Mouse (Mus musculus) liver, embryonic 15.5 days (tissue): ENCODE results near the gene Gpc3. TPM values are rescaled to one million over a fixed set of nuclear protein-coding genes. Genes with fewer than 3 reads are reported as not detected.
A peak's percentile ranks its signal among the peaks of the same experiment; 100 is the strongest.

Experiments used
- ATAC-seq: fragments of 200-750 bp; cut with Nextera tagmentation; 2 replicates; pipeline ENCODE4 v1.8.0; 2017; ENCODE audit warnings: moderate number of reproducible peaks, mild to moderate bottlenecking, moderate library complexity; ENCODE audit not compliant: insufficient read depth
- H3K27ac ChIP-seq: fragments of 300-500 bp; sonication (generic); replicated peaks from 2 replicates; pipeline ENCODE4 v1.5.1; 2015; ENCODE audit warnings: mild to moderate bottlenecking, inconsistent platforms
- H3K27me3 ChIP-seq: fragments of 300-500 bp; sonication (generic); 2 replicates; pipeline ENCODE4 v1.6.1; 2015; ENCODE audit warnings: mild to moderate bottlenecking, inconsistent platforms
- H3K36me3 ChIP-seq: fragments of 300-500 bp; sonication (generic); replicated peaks from 2 replicates; pipeline ENCODE4 v1.6.1; 2015; ENCODE audit warnings: moderate library complexity, mild to moderate bottlenecking, inconsistent platforms
- H3K4me1 ChIP-seq: fragments of 300-500 bp; sonication (generic); replicated peaks from 2 replicates; pipeline ENCODE4 v1.6.1; 2015; ENCODE audit warnings: inconsistent platforms
- H3K4me2 ChIP-seq: fragments of 300-500 bp; sonication (generic); 2 replicates; pipeline ENCODE4 v1.6.1; 2015; ENCODE audit warnings: moderate library complexity, mild to moderate bottlenecking, inconsistent platforms
- H3K4me3 ChIP-seq: fragments of 300-500 bp; sonication (generic); replicated peaks from 2 replicates; pipeline ENCODE4 v1.5.1; 2015; ENCODE audit warnings: mild to moderate bottlenecking, inconsistent platforms
- H3K9ac ChIP-seq: fragments of 300-500 bp; sonication (generic); 2 replicates; pipeline ENCODE4 v1.6.1; 2015; ENCODE audit warnings: moderate library complexity, mild to moderate bottlenecking, inconsistent platforms
- H3K9me3 ChIP-seq: fragments of 300-500 bp; sonication (generic); replicated peaks from 2 replicates; pipeline ENCODE4 v1.6.1; 2016; ENCODE audit warnings: inconsistent platforms
- WGBS: fragments of 180-500 bp; shearing (Covaris S2); methylation state at CpG from one replicate; pipeline ENCODE4 v1.1.7; 2015; ENCODE audit warnings: mixed read lengths; ENCODE audit not compliant: insufficient replicate concordance; 5-methylcytosine and 5-hydroxymethylcytosine counted together
- polyA plus RNA-seq: library from polyadenylated mRNA; unstranded; fragments of >200 nt; fragmentation: Nextera tagmentation; extraction: Ambion mirVana; gene quantifications from 2 replicates; pipeline ENCODE4 v1.2.1, GENCODE M21; 2015

Gene Gpc3
- polyA plus RNA-seq, 1 experiment from 2014 or later: 268 TPM

GRCm38 (mm10) chrX:52558526-52558925, 55.2 kb downstream of the Gpc3 start:
- WGBS: 73% methylated on average over 5 of the region's 5 CpGs
- H3K9ac ChIP-seq: no peak overlapping the region
- no peaks in the 10 kb centered on the region for H3K36me3 ChIP-seq
- no peak overlapping the region for H3K27ac ChIP-seq
- no peaks in the 10 kb centered on the region for H3K9me3 ChIP-seq
- ATAC-seq: no peak
- H3K27me3 ChIP-seq: no peaks in the 10 kb centered on the region
- no peak overlapping the region for H3K4me2 ChIP-seq
- no peak overlapping the region for H3K4me3 ChIP-seq
- no peaks in the 10 kb centered on the region for H3K4me1 ChIP-seq

GRCm38 (mm10) chrX:52557489-52557888, 56.3 kb downstream of the Gpc3 start:
- ATAC-seq: no peak
- 81% methylated on average over 6 of the region's 6 CpGs for WGBS

GRCm38 (mm10) chrX:52551296-52551695, 62.5 kb downstream of the Gpc3 start:
- ATAC-seq: no peak
- 44% methylated on average over 1 of the region's 1 CpGs for WGBS

More at GRCm38 (mm10) chrX:52557489-52557888, 56.3 kb downstream of the Gpc3 start:
- Histone ChIP-seq H3K27me3 (no peaks in the 10 kb centered on the region), H3K27ac (no peak overlapping the region), H3K9me3 (no peaks in the 10 kb centered on the region), H3K36me3 (no peaks in the 10 kb centered on the region), H3K4me1 (no peaks in the 10 kb centered on the region), H3K4me2 (no peak overlapping the region), H3K9ac (no peak overlapping the region), H3K4me3 (no peak overlapping the region)

GRCm38 (mm10) chrX:52544623-52545022, 69.1 kb downstream of the Gpc3 start:
- no peak for ATAC-seq
- H3K9me3 ChIP-seq: no peaks in the 10 kb centered on the region
- H3K4me1 ChIP-seq: no peaks in the 10 kb centered on the region
- WGBS: 45% methylated on average over 3 of the region's 3 CpGs
- H3K27ac ChIP-seq: no peak overlapping the region
- H3K4me3 ChIP-seq: no peak overlapping the region
- H3K9ac ChIP-seq: no peak overlapping the region
- H3K36me3 ChIP-seq: no peaks in the 10 kb centered on the region
- no peaks in the 10 kb centered on the region for H3K27me3 ChIP-seq
- H3K4me2 ChIP-seq: no peak overlapping the region

More at GRCm38 (mm10) chrX:52551296-52551695, 62.5 kb downstream of the Gpc3 start:
- no peak overlapping the region for H3K9ac ChIP-seq
- H3K4me3 ChIP-seq: no peak overlapping the region
- no peaks in the 10 kb centered on the region for H3K27me3 ChIP-seq
- H3K36me3 ChIP-seq: no peaks in the 10 kb centered on the region
- no peaks in the 10 kb centered on the region for H3K9me3 ChIP-seq
- H3K4me1 ChIP-seq: no peaks in the 10 kb centered on the region
- H3K4me2 ChIP-seq: no peak overlapping the region
- H3K27ac ChIP-seq: no peak overlapping the region

GRCm38 (mm10) chrX:52537282-52537681, 76.5 kb downstream of the Gpc3 start:
- H3K27me3 ChIP-seq: no peaks in the 10 kb centered on the region
- H3K4me2 ChIP-seq: no peak overlapping the region
- H3K27ac ChIP-seq: no peak overlapping the region
- H3K36me3 ChIP-seq: no peaks in the 10 kb centered on the region
- H3K4me1 ChIP-seq: no peaks in the 10 kb centered on the region
- H3K9me3 ChIP-seq: no peaks in the 10 kb centered on the region
- H3K9ac ChIP-seq: no peak overlapping the region
- 64% methylated on average over 5 of the region's 5 CpGs for WGBS
- no peak for ATAC-seq
- no peak overlapping the region for H3K4me3 ChIP-seq

- H3K9ac ChIP-seq: no peak overlapping the region
- H3K27me3 ChIP-seq: no peaks in the 10 kb centered on the region
- 63% methylated on average over 1 of the region's 1 CpGs for WGBS
- no peak overlapping the region for H3K4me3 ChIP-seq
- no peaks in the 10 kb centered on the region for H3K36me3 ChIP-seq
- ATAC-seq: no peak
- no peak overlapping the region for H3K27ac ChIP-seq
- H3K9me3 ChIP-seq: no peaks in the 10 kb centered on the region
- no peaks in the 10 kb centered on the region for H3K4me1 ChIP-seq
- no peak overlapping the region for H3K4me2 ChIP-seq
These were observed 80.0 kb downstream of the Gpc3 start for GRCm38 (mm10) chrX:52533766-52534165.

- no peak overlapping the region for H3K4me3 ChIP-seq
- H3K36me3 ChIP-seq: no peaks in the 10 kb centered on the region
- H3K9ac ChIP-seq: no peak overlapping the region
- ATAC-seq: no peak
- H3K4me1 ChIP-seq: no peaks in the 10 kb centered on the region
- H3K27ac ChIP-seq: no peak overlapping the region
- no peaks in the 10 kb centered on the region for H3K27me3 ChIP-seq
- WGBS: 67% methylated on average over 4 of the region's 4 CpGs
- H3K9me3 ChIP-seq: no peaks in the 10 kb centered on the region
- H3K4me2 ChIP-seq: no peak overlapping the region
These were observed 80.7 kb downstream of the Gpc3 start for GRCm38 (mm10) chrX:52533098-52533497.

- Histone ChIP-seq H3K36me3 (no peaks in the 10 kb centered on the region), H3K4me1 (no peaks in the 10 kb centered on the region), H3K4me3 (no peak overlapping the region), H3K9ac (no peak overlapping the region), H3K27ac (no peak overlapping the region), H3K4me2 (no peak overlapping the region), H3K27me3 (no peaks in the 10 kb centered on the region), H3K9me3 (no peaks in the 10 kb centered on the region)
- no peak for ATAC-seq
- 57% methylated on average over 2 of the region's 2 CpGs for WGBS
These were observed 81.6 kb downstream of the Gpc3 start for GRCm38 (mm10) chrX:52532124-52532523.

- H3K9me3 ChIP-seq: no peaks in the 10 kb centered on the region
- WGBS: 63% methylated on average over 5 of the region's 5 CpGs
- no peak for ATAC-seq
These were observed 87.7 kb downstream of the Gpc3 start for GRCm38 (mm10) chrX:52526086-52526485.

GRCm38 (mm10) chrX:52525132-52525531, 88.6 kb downstream of the Gpc3 start:
- H3K9ac ChIP-seq: no peak overlapping the region
- no peaks in the 10 kb centered on the region; the same call in 1 of the 2 replicates for H3K4me1 ChIP-seq
- peak; percentile 40; the same call in 1 of the 2 replicates for ATAC-seq
- 23% methylated on average over 3 of the region's 3 CpGs for WGBS
- no peak overlapping the region for H3K4me3 ChIP-seq
- H3K27me3 ChIP-seq: no peaks in the 10 kb centered on the region
- H3K4me2 ChIP-seq: no peak overlapping the region
- no peak overlapping the region for H3K27ac ChIP-seq
- H3K9me3 ChIP-seq: no peaks in the 10 kb centered on the region
- no peaks in the 10 kb centered on the region for H3K36me3 ChIP-seq

More at GRCm38 (mm10) chrX:52526086-52526485, 87.7 kb downstream of the Gpc3 start:
- Histone ChIP-seq H3K9ac (no peak overlapping the region), H3K36me3 (no peaks in the 10 kb centered on the region), H3K27ac (no peak overlapping the region), H3K4me3 (no peak overlapping the region), H3K4me2 (no peak overlapping the region), H3K4me1 (no peaks in the 10 kb centered on the region; the same call in 1 of the 2 replicates), H3K27me3 (no peaks in the 10 kb centered on the region)

GRCm38 (mm10) chrX:52514553-52514952, 99.2 kb downstream of the Gpc3 start:
- H3K4me1 ChIP-seq: no peaks in the 10 kb centered on the region
- 66% methylated on average over 3 of the region's 3 CpGs for WGBS
- no peak for ATAC-seq

GRCm38 (mm10) chrX:52511151-52511550, 102.6 kb downstream of the Gpc3 start:
- no peak for ATAC-seq
- Histone ChIP-seq H3K9ac (no peak overlapping the region), H3K4me3 (no peak overlapping the region), H3K36me3 (no peaks in the 10 kb centered on the region), H3K4me2 (no peak overlapping the region), H3K27ac (no peak overlapping the region), H3K27me3 (no peaks in the 10 kb centered on the region), H3K9me3 (no peaks in the 10 kb centered on the region), H3K4me1 (no peaks in the 10 kb centered on the region)
- 62% methylated on average over 4 of the region's 4 CpGs for WGBS

More at GRCm38 (mm10) chrX:52514553-52514952, 99.2 kb downstream of the Gpc3 start:
- no peak overlapping the region for H3K27ac ChIP-seq
- no peaks in the 10 kb centered on the region for H3K27me3 ChIP-seq
- H3K9me3 ChIP-seq: no peaks in the 10 kb centered on the region
- no peak overlapping the region for H3K4me2 ChIP-seq
- no peak overlapping the region for H3K4me3 ChIP-seq
- H3K36me3 ChIP-seq: no peaks in the 10 kb centered on the region
- no peak overlapping the region for H3K9ac ChIP-seq
